Mouse (Mus musculus) spleen, postnatal 36 days (tissue): ENCODE results near the gene Ptprcap.

ENCODE experiments used
- DNase-seq, 2 experiments: peaks; one replicate each; pipeline ENCODE4 v3.0.0; 2022; ENCODE audit warnings: low spot score in 2 of 2, mixed read lengths in 1 of 2

Ptprcap gene

GRCm38 (mm10) chr19:4166678-4167476 lies 13.5 kb downstream of the Ptprcap start:
- DNase-seq = no peak

GRCm38 (mm10) chr19:4169378-4169784 lies 16.0 kb downstream of the Ptprcap start:
- peak; percentile 99 for DNase-seq

- no peak for DNase-seq
These were observed 16.4 kb downstream of the Ptprcap start for GRCm38 (mm10) chr19:4169810-4170209.

GRCm38 (mm10) chr19:4170723-4171392 lies 17.5 kb downstream of the Ptprcap start:
- no peak for DNase-seq

GRCm38 (mm10) chr19:4171393-4172290 lies 18.2 kb downstream of the Ptprcap start:
- no peak for DNase-seq

GRCm38 (mm10) chr19:4172925-4173324 lies 19.5 kb downstream of the Ptprcap start:
- DNase-seq = no peak

- DNase-seq = no peak
These were observed 22.1 kb downstream of the Ptprcap start, which contains the start of gene Carns1 for GRCm38 (mm10) chr19:4175368-4175947. Gene Carns1 (minus strand): TSS chr19:4175479.

- no peak for DNase-seq
These were observed 27.0 kb downstream of the Ptprcap start for GRCm38 (mm10) chr19:4180411-4180810.

- peak; percentile 84 to 85 for DNase-seq
These were observed 28.5 kb downstream of the Ptprcap start for GRCm38 (mm10) chr19:4181892-4182291.

GRCm38 (mm10) chr19:4183689-4184088 lies 30.3 kb downstream of the Ptprcap start:
- DNase-seq = no peak

- peak; percentile 85 for DNase-seq
These were observed 31.9 kb downstream of the Ptprcap start for GRCm38 (mm10) chr19:4184976-4185975.

- DNase-seq = no peak
These were observed 33.9 kb downstream of the Ptprcap start for GRCm38 (mm10) chr19:4187303-4187702.

GRCm38 (mm10) chr19:4189051-4189620 lies 35.7 kb downstream of the Ptprcap start:
- DNase-seq = no peak

- DNase-seq = peak; percentile 93 to 95
These were observed 37.5 kb downstream of the Ptprcap start, which contains the start of gene Tbc1d10c for GRCm38 (mm10) chr19:4190831-4191334. Gene Tbc1d10c (minus strand): TSS chr19:4191284.

GRCm38 (mm10) chr19:4191528-4192250 lies 38.3 kb downstream of the Ptprcap start, which contains the start of gene Ppp1ca:
Gene Ppp1ca (plus strand): TSS chr19:4192065.
- DNase-seq = peak; percentile 96 to 97

GRCm38 (mm10) chr19:4192251-4192985 lies 39.0 kb downstream of the Ptprcap start:
- no peak for DNase-seq

- no peak for DNase-seq
These were observed 39.7 kb downstream of the Ptprcap start for GRCm38 (mm10) chr19:4193129-4193528.
